Mouse (Mus musculus) ovary, postnatal 36 days (tissue): ENCODE data around the gene Eml2.
"Not testable (repeated sequence)": the region's sequence is repeated elsewhere in the genome, so short reads cannot be mapped to it uniquely, and the experiment has no call there.

Source experiments
- DNase-seq: peaks from one replicate; pipeline ENCODE4 v3.0.0; 2022; ENCODE audit warnings: low spot score, mixed read lengths

Eml2 gene

GRCm38 (mm10) chr7:19175708-19176515 is at the start of gene Eml2:
TSS of gene Eml2 (plus strand) at chr7:19176421.
- DNase-seq: no peak

- no peak for DNase-seq
These were observed 48.5 kb upstream of the Eml2 start for GRCm38 (mm10) chr7:19127744-19128143.

GRCm38 (mm10) chr7:19129396-19129795 is 46.8 kb upstream of the Eml2 start:
- no peak for DNase-seq

GRCm38 (mm10) chr7:19130657-19131056 is 45.6 kb upstream of the Eml2 start:
- DNase-seq: no peak

- DNase-seq: peak; percentile 97
These were observed 44.8 kb upstream of the Eml2 start for GRCm38 (mm10) chr7:19131324-19131848.

- DNase-seq: no peak
These were observed 40.1 kb upstream of the Eml2 start for GRCm38 (mm10) chr7:19136168-19136567.

- no peak for DNase-seq
These were observed 39.4 kb upstream of the Eml2 start for GRCm38 (mm10) chr7:19136673-19137334.

GRCm38 (mm10) chr7:19137380-19137779 is 38.8 kb upstream of the Eml2 start:
- peak; percentile 53 for DNase-seq

- DNase-seq: no peak
These were observed 29.4 kb upstream of the Eml2 start for GRCm38 (mm10) chr7:19146793-19147192.

- DNase-seq: no peak
These were observed 28.6 kb upstream of the Eml2 start for GRCm38 (mm10) chr7:19147497-19148045.

- no peak for DNase-seq
These were observed 27.9 kb upstream of the Eml2 start for GRCm38 (mm10) chr7:19148180-19148874.

- DNase-seq: peak; percentile 96
These were observed 27.2 kb upstream of the Eml2 start, which contains the start of gene Qpctl for GRCm38 (mm10) chr7:19148875-19149541. TSS of gene Qpctl (minus strand) at chr7:19149291.

GRCm38 (mm10) chr7:19149626-19150025 is 26.6 kb upstream of the Eml2 start, which contains the start of gene Snrpd2:
TSS of gene Snrpd2 (plus strand) at chr7:19149722.
- peak; percentile 94 for DNase-seq

GRCm38 (mm10) chr7:19151121-19151520 is 25.1 kb upstream of the Eml2 start:
- not testable (repeated sequence) for DNase-seq

GRCm38 (mm10) chr7:19154796-19155195 is 21.4 kb upstream of the Eml2 start:
- no peak for DNase-seq

- no peak for DNase-seq
These were observed 20.3 kb upstream of the Eml2 start for GRCm38 (mm10) chr7:19155825-19156475.

GRCm38 (mm10) chr7:19157160-19157800 is 18.9 kb upstream of the Eml2 start:
- peak; percentile 89 for DNase-seq

- DNase-seq: no peak
These were observed 17.6 kb upstream of the Eml2 start for GRCm38 (mm10) chr7:19158601-19159000.

- DNase-seq: no peak
These were observed 16.8 kb upstream of the Eml2 start for GRCm38 (mm10) chr7:19159411-19159810.

GRCm38 (mm10) chr7:19160115-19160514 is 16.1 kb upstream of the Eml2 start:
- no peak for DNase-seq
